Mouse (Mus musculus) hindbrain, embryonic 14.5 days (tissue): Measurements from ENCODE around the gene E4f1. TPM values are rescaled to one million over a fixed set of nuclear protein-coding genes. Genes with fewer than 3 reads are reported as not detected.

Source experiments
- ATAC-seq: fragments of 200-750 bp; cut with Nextera tagmentation; 2 replicates; pipeline ENCODE4 v1.8.0; 2017; ENCODE audit warnings: moderate number of reproducible peaks, mild to moderate bottlenecking, moderate TSS enrichment, moderate library complexity; ENCODE audit not compliant: low FRiP score
- DNase-seq: peaks from one replicate; pipeline ENCODE4 v3.0.0-alpha.2; 2015; ENCODE audit warnings: low spot score
- H3K27ac ChIP-seq: fragments of 300-500 bp; sonication (generic); 2 replicates; pipeline ENCODE4 v1.5.1; 2014; ENCODE audit warnings: mild to moderate bottlenecking, moderate library complexity
- H3K27me3 ChIP-seq: fragments of 300-500 bp; sonication (generic); 2 replicates; pipeline ENCODE4 v1.6.1; 2014; ENCODE audit warnings: mild to moderate bottlenecking, low read length, mixed read lengths; ENCODE audit not compliant: control insufficient read depth, insufficient read depth
- H3K36me3 ChIP-seq: fragments of 300-500 bp; sonication (generic); replicated peaks from 2 replicates; pipeline ENCODE4 v1.6.1; 2014; ENCODE audit not compliant: control insufficient read depth, insufficient read depth
- H3K4me1 ChIP-seq: fragments of 300-500 bp; sonication (generic); replicated peaks from 2 replicates; pipeline ENCODE4 v1.6.1; 2014; ENCODE audit warnings: antibody characterized with exemption, low read length, mixed read lengths; ENCODE audit not compliant: control insufficient read depth, insufficient read depth
- H3K4me2 ChIP-seq: fragments of 300-500 bp; sonication (generic); replicated peaks from 2 replicates; pipeline ENCODE4 v1.6.1; 2014; ENCODE audit warnings: mild to moderate bottlenecking, moderate library complexity
- H3K4me3 ChIP-seq: fragments of 300-500 bp; sonication (generic); replicated peaks from 2 replicates; pipeline ENCODE4 v1.5.1; 2014; ENCODE audit warnings: mild to moderate bottlenecking, low read length
- H3K9ac ChIP-seq: fragments of 300-500 bp; sonication (generic); 2 replicates; pipeline ENCODE4 v1.6.1; 2014
- H3K9me3 ChIP-seq: fragments of 300-500 bp; sonication (generic); 2 replicates; pipeline ENCODE4 v1.6.1; 2016; ENCODE audit warnings: low read length; ENCODE audit not compliant: control insufficient read depth
- WGBS: fragments of 180-500 bp; shearing (Covaris S2); extraction: QIAGEN DNeasy Blood & Tissue Kit; methylation state at CpG from one replicate; pipeline ENCODE4 v1.1.7; 2014; 5-methylcytosine and 5-hydroxymethylcytosine counted together
- polyA plus RNA-seq: library from polyadenylated mRNA; unstranded; fragments of >200 nt; fragmentation: Nextera tagmentation; extraction: Ambion mirVana; gene quantifications from 2 replicates; pipeline ENCODE4 v1.2.1, GENCODE M21; 2014

Gene E4f1
- polyA plus RNA-seq, 1 experiment from 2014 or later = 25.8 TPM

GRCm38 (mm10) chr17:24502208-24502607 is 32.1 kb upstream of the E4f1 start:
- no peak overlapping the region for H3K9ac ChIP-seq
- 0 out of 2 replicates have a peak, but pooled peaks cover 3% of the 10 kb centered on the region for H3K4me1 ChIP-seq
- H3K36me3 ChIP-seq = peaks cover 98% of the 10 kb centered on the region
- no peaks in the 10 kb centered on the region for H3K27me3 ChIP-seq
- 45% methylated on average over 11 of the region's 11 CpGs for WGBS
- H3K4me2 ChIP-seq = no peak overlapping the region
- H3K4me3 ChIP-seq = no peak overlapping the region
- DNase-seq = no peak
- no peak overlapping the region for H3K27ac ChIP-seq
- no peak for ATAC-seq
- H3K9me3 ChIP-seq = no peaks in the 10 kb centered on the region

DNA sequence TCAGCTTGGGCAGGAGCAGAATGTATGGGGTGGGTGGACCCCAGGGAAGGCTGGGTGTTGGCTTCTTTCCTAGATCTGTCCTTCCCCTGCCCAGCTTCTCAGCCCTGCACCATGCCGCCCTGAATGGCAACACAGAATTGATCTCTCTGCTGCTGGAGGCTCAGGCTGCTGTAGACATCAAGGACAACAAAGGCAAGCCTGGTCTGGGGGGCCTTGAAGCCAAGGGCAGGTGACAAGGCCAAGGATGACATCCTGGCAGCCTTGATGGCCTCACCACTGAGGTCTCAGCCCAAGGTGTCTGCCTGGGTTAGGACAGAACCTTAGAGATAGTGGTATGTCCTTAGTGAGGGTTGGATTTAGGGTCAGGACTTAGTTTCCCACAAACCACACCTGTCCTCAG is 25.9 kb upstream of the E4f1 start:
- Histone ChIP-seq H3K4me3 (no peak overlapping the region), H3K9ac (no peak overlapping the region), H3K27me3 (no peaks in the 10 kb centered on the region), H3K9me3 (no peaks in the 10 kb centered on the region), H3K4me2 (no peak overlapping the region), H3K27ac (no peak overlapping the region), H3K4me1 (no peaks in the 10 kb centered on the region), H3K36me3 (peaks cover 51% of the 10 kb centered on the region)
- no peak for DNase-seq
- no peak for ATAC-seq
- 69% methylated on average over 1 of the region's 1 CpGs for WGBS

DNA sequence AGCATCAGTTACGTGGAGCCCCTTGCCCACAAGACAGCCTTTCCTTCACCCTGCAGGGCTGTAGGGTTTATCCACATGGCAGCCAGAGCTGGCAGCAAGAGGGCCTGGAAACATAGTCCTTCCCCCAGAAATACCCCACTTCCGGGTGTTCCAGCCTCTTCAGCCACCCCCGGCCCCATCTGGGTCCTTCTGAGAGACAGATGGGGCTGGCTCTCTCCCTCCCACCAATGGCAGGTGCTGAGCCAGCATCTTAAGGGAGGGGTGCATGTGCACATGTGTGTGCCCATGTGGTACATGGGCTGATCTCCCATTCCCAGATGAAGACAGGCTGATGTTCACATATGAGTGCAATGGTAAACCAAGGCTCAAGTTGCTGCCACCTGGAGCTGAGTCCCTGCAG is 25.3 kb upstream of the E4f1 start:
- H3K4me3 ChIP-seq = no peak overlapping the region
- H3K4me1 ChIP-seq = no peaks in the 10 kb centered on the region
- H3K27me3 ChIP-seq = no peaks in the 10 kb centered on the region
- ATAC-seq (no peak), DNase-seq (no peak)
- H3K27ac ChIP-seq = no peak overlapping the region
- no peak overlapping the region for H3K9ac ChIP-seq
- no peaks in the 10 kb centered on the region for H3K9me3 ChIP-seq
- H3K36me3 ChIP-seq = peaks cover 46% of the 10 kb centered on the region
- no peak overlapping the region for H3K4me2 ChIP-seq
- 74% methylated on average over 3 of the region's 3 CpGs for WGBS

DNA sequence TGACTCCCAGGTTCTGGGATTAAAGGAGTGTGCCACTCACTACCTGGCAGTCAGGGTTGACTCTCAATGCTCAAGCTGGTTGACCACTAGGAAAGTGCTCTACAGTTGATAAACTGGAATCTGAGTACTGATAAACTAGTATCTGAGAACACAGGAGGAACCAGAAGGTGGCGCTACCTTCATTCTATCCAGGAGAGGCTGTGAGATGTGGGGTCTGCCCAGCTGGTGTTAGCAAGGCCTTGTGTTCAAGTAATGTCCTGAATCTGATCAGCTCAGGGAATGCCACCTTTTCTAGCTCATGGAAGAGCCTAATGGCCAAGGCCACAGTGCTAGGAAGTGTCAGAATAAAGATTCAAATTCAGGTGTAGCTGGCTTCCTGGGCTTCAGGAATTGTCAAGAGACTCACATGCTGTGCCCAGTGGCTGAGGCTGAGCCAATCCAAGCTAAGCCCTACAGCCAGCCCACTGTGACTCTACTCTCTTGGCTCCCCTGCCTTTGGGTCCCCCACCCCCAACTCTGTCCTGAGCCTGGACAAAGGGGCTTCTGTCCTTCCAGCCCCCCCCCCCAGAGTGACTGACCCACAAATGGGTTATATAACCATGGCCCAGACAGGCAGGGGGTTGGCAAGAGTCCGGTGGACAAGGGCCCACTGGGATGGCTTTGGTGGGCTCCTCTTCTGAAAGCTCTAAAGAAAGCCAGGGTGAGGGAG is 24.7 kb upstream of the E4f1 start:
- Histone ChIP-seq H3K27me3 (no peaks in the 10 kb centered on the region), H3K4me2 (no peak overlapping the region), H3K4me1 (peaks cover 6% of the 10 kb centered on the region), H3K36me3 (peaks cover 41% of the 10 kb centered on the region), H3K27ac (no peak overlapping the region), H3K4me3 (no peak overlapping the region), H3K9me3 (no peaks in the 10 kb centered on the region), H3K9ac (no peak overlapping the region)
- no peak for ATAC-seq
- DNase-seq = no peak
- 47% methylated on average over 2 of the region's 2 CpGs for WGBS

DNA sequence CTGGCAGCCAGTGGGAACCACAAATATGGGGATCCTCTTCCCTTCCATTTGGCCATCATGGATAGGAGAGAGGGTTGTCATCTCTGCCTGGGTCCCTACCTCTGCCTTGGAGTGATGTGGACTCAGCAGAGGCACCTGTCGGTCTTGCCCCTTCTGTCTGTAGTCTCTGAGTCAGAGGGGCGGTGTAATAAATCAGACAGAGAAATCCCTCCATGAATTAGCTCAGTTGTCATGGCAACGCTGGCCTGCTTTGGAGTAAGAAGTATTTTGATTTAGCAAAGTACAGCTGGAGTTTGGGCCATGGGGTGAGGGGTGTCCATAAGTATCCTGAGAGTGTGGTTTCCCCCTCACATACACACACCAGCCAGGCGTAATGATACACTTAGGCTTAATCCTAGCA is 20.3 kb upstream of the E4f1 start:
- no peaks in the 10 kb centered on the region for H3K27me3 ChIP-seq
- peak overlapping the region; percentile 81; the same call in 1 of the 2 replicates for H3K4me3 ChIP-seq
- ATAC-seq = no peak
- H3K9ac ChIP-seq = peak overlapping the region; percentile 92; the same call in 1 of the 2 replicates
- no peak for DNase-seq
- 0 out of 2 replicates have a peak overlapping the region, but pooled peaks have one; percentile 97 for H3K27ac ChIP-seq
- H3K36me3 ChIP-seq = no peaks in the 10 kb centered on the region
- 56% methylated on average over 4 of the region's 4 CpGs for WGBS
- peak overlapping the region; percentile 90 for H3K4me2 ChIP-seq
- H3K4me1 ChIP-seq = peaks cover 24% of the 10 kb centered on the region
- no peaks in the 10 kb centered on the region for H3K9me3 ChIP-seq

- Histone ChIP-seq H3K27me3 (no peaks in the 10 kb centered on the region), H3K36me3 (no peaks in the 10 kb centered on the region), H3K4me2 (peak overlapping the region; percentile 90), H3K9me3 (no peaks in the 10 kb centered on the region), H3K9ac (peak overlapping the region; percentile 92), H3K4me1 (peaks cover 28% of the 10 kb centered on the region), H3K4me3 (peak overlapping the region; percentile 81), H3K27ac (peak overlapping the region; percentile 97)
- DNase-seq (no peak), ATAC-seq (peak; percentile 26; the same call in 1 of the 2 replicates)
- 8% methylated on average over 19 of the region's 19 CpGs for WGBS
Measured at GRCm38 (mm10) chr17:24489265-24490030, 19.3 kb upstream of the E4f1 start.

DNA sequence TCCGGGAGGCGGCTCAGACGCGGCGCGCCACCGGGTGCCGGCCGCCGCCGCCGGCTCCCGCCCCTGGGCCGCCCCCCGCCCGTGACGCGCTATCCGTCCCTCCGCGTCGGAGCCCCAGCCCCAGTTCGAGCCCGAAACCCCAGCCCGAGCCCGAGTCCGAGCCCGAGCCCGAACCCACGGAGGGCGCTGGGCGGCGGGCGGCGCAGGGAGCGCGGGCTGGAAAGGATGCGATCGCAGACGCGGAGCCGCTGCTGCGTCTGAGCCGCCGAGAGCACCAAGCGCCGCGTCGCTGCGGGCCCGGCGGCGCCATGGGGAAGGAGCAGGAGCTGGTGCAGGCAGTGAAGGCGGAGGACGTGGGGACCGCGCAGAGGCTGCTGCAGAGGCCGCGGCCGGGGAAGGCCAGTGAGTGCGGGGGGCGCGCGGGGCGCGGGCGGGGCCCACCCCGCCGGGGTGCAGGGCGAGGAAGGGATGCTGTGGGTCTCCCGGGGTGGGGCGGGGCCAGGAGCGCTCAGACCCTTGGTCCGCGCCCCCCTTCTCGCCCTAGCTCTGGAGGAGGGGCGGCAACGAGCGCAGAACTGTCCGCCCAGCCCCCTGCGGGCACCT is 18.6 kb upstream of the E4f1 start:
- peak; percentile 75 for ATAC-seq
- H3K4me3 ChIP-seq = peak overlapping the region; percentile 81
- peaks cover 28% of the 10 kb centered on the region for H3K4me1 ChIP-seq
- peak overlapping the region; percentile 90 for H3K4me2 ChIP-seq
- WGBS = under 1% methylated on average over 55 of the region's 81 CpGs
- peak overlapping the region; percentile 97 for H3K27ac ChIP-seq
- H3K9ac ChIP-seq = peak overlapping the region; percentile 92
- peak; percentile 58 for DNase-seq
- no peaks in the 10 kb centered on the region for H3K27me3 ChIP-seq
- H3K36me3 ChIP-seq = no peaks in the 10 kb centered on the region
- H3K9me3 ChIP-seq = no peaks in the 10 kb centered on the region

GRCm38 (mm10) chr17:24488186-24488661 is 18.1 kb upstream of the E4f1 start, which contains the start of gene Caskin1:
Caskin1 (plus strand) TSS chr17:24488601.
- under 1% methylated on average over 32 of the region's 45 CpGs for WGBS
- Histone ChIP-seq H3K27ac (peak within 1 kb of the TSS; percentile 97), H3K27me3 (no peaks in the 10 kb centered on the region), H3K36me3 (no peaks in the 10 kb centered on the region), H3K9me3 (no peaks in the 10 kb centered on the region), H3K4me2 (peak within 1 kb of the TSS; percentile 90), H3K9ac (peak within 1 kb of the TSS; percentile 92), H3K4me1 (peaks cover 28% of the 10 kb centered on the region), H3K4me3 (peak within 1 kb of the TSS; percentile 81)
- ATAC-seq (peak; percentile 61), DNase-seq (peak; percentile 64)
